Mouse (Mus musculus): ENCODE measurements around the gene Dnajc19.
A peak's percentile ranks its signal among the peaks of the same experiment; 100 is the strongest.
"Not testable (repeated sequence)": the region's sequence is repeated elsewhere in the genome, so short reads cannot be mapped to it uniquely, and the experiment has no call there.

Gene Dnajc19

GRCm38 (mm10) chr3:34080900-34081662, at the start of gene Dnajc19:
TSS of gene Dnajc19 (minus strand) at chr3:34081321.
- DNase-seq: peak; percentile 93

- no peak for DNase-seq
Measured at GRCm38 (mm10) chr3:34129957-34130356, 48.8 kb upstream of the Dnajc19 start.

GRCm38 (mm10) chr3:34121311-34121710, 40.2 kb upstream of the Dnajc19 start:
- DNase-seq: no peak

DNA sequence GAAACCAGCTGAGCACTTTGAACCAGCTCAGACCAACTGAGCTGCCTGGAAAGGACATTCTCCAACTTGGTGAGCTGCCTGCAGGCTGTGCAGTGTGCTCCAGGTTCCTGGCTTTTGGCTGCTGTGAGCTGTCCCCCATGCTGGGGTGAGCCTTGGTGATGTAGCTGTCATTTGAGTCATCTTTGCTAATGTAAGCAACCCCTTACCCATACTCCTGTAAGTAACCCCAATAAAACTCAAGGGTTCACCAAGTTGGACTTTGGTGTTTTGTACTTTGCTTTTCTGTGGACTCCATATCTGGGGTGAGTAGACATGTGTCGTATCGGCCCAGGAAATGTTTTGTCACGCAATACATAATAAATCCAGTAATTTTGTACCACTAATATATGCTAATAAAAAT, 39.7 kb upstream of the Dnajc19 start:
- no peak for DNase-seq

- no peak for DNase-seq
Measured at GRCm38 (mm10) chr3:34119869-34120268, 38.7 kb upstream of the Dnajc19 start.

GRCm38 (mm10) chr3:34115806-34116205, 34.7 kb upstream of the Dnajc19 start:
- DNase-seq: no peak

DNA sequence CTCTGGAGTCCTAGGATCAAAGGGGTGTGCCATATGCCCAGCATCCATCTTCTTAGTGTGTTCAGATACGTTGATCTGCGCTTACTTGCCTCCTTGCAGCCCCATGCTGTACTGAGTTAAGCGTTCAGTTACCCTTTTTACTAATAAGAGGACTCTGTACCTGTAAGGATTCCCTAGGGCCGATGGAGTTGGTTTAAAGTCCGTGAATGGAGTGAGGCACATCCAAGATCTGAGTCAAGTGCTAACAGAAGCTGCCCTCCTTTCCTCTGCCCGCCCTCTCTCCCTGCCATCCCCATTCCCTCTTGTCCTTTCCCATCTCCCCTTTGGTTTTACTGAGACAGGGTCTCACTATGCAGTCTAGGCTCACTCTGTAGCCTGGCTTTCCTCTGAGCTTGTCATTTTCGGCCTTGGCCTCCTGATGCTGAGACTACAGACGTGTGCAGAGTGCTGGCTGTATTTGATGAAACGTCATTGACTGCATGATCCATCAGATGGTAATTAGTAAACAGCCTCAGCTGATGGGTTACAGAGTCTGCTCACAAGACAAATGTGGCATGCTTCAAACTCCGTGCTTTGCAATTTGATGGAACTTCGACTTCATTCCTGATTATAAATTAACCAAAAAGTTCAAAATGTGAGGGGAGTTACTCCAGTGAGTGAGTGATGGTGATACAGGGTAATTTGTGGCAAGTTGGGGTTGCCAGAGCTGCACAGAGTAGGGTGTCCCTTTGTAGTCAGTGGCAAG, 31.0 kb upstream of the Dnajc19 start:
- no peak for DNase-seq

DNA sequence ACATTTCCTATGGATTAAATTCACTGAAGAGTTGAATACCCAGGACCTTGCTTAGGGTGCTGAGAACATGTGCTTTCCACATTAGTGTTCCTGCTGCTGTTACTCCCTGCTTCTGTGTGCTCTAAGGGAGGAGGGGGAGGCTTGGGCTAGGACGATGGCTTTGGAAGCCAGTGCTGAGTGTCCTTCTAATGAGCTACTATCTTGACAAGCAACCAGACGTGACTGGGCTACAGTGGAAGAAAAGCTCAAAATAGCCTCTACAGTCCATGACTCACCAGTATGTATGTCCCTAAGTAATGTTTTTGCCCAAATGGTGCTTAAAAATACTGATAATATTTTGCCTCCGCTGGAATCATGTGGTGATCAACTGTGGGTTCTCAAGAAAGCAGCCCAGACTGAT, 26.5 kb upstream of the Dnajc19 start:
- no peak for DNase-seq

- no peak for DNase-seq
Measured at GRCm38 (mm10) chr3:34106421-34106820, 25.3 kb upstream of the Dnajc19 start.

DNA sequence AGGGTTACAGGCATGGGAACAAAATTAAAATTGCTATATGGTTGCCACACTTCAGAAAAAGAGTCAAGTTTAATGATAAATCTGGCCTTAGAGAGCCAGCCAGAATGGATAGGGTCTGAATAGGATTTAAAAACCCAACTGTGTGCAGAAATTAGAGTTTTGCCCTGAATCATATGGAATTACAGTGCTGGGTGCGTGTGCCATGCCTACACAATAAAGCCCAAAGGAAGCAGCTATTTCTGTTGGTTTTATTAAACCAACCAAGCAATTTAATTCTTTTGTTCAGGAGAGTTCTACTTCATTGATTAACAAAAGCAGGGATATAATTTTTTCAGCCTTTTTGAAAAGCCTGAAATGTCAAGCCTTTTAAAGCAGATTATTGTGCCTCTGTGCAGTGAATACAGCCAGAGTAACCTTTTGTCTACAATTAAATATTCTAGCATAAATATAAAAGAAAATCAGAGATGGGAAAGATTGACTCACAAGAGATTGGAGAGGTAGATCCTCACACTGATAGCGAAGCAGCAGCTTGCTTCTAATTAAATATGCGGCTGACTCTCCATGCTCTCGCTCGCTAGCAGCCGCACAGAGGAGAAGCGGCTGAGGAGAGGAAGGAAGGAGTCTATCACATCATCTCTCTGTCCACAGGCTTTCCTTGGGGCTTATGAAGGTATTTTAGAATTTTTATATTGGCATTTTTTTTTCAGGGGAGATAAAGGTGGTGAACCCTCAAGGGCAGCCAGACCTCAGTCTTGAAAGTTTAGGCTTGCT, 23.0 kb upstream of the Dnajc19 start:
- DNase-seq: no peak

- no peak for DNase-seq
Measured at GRCm38 (mm10) chr3:34102891-34103290, 21.8 kb upstream of the Dnajc19 start.

- no peak for DNase-seq
Measured at GRCm38 (mm10) chr3:34083655-34084054, 2.5 kb upstream of the Dnajc19 start.

GRCm38 (mm10) chr3:34081929-34082328, 808 bp upstream of the Dnajc19 start:
- DNase-seq: no peak

DNA sequence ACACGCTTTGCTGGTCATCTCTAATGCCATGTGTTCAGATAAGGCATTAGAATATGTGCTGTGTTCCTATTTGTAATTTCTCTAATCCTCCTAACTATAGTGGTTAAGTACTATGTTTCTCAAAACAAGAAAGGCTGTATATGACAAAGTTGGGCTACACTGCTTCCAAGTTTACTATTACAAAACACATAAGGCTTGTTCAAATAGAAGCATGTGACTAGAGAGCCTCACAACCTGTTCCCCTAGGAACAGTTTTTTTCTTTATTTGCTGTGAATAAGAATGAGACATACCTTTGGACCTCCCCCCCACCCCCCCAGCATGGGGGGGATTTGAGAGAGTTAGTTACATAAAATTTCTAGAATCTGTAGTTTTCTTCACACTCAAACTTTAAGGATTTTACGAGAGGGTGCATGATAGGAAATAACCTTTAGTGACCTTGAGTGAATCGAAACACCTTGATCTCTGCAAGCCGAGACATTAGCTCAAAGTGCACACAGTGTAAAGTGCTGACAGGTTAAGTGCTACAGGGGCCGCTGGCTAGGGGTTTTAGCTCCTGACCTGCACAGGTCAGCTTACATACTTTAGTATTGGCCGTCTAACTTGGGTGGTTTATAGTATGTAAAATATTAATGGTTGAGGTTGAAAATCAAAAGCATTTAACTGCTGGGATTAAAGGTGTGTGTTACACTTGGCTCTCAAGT, 4.9 kb downstream of the Dnajc19 start:
- no peak for DNase-seq

- no peak for DNase-seq
Measured at GRCm38 (mm10) chr3:34072726-34073125, 8.4 kb downstream of the Dnajc19 start.

DNA sequence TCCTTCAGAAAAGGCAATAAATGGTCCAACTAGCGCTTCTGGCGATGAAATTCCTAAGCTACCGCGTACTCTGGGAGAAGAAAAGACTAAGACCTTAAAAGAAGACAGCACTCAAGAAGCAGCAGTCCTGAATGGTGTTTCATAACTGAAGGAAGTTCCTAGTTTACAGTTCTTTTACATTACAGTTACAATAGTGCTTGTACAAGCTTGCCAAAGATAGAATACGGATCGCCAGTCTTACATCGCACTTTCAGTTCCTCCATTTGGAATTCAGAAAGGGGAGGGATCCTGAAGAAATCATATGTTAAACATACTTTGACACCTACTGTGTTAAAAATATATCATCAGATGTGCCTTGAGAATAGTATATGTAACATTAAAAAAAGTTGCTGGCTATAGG, 12.2 kb downstream of the Dnajc19 start:
- DNase-seq: not testable (repeated sequence)

- DNase-seq: no peak
Measured at GRCm38 (mm10) chr3:34062352-34062751, 18.8 kb downstream of the Dnajc19 start.

GRCm38 (mm10) chr3:34041990-34042389, 39.1 kb downstream of the Dnajc19 start:
- DNase-seq: no peak

- no peak for DNase-seq
Measured at GRCm38 (mm10) chr3:34035706-34036105, 45.4 kb downstream of the Dnajc19 start.

- no peak for DNase-seq
Measured at GRCm38 (mm10) chr3:34034803-34035202, 46.3 kb downstream of the Dnajc19 start.

DNA sequence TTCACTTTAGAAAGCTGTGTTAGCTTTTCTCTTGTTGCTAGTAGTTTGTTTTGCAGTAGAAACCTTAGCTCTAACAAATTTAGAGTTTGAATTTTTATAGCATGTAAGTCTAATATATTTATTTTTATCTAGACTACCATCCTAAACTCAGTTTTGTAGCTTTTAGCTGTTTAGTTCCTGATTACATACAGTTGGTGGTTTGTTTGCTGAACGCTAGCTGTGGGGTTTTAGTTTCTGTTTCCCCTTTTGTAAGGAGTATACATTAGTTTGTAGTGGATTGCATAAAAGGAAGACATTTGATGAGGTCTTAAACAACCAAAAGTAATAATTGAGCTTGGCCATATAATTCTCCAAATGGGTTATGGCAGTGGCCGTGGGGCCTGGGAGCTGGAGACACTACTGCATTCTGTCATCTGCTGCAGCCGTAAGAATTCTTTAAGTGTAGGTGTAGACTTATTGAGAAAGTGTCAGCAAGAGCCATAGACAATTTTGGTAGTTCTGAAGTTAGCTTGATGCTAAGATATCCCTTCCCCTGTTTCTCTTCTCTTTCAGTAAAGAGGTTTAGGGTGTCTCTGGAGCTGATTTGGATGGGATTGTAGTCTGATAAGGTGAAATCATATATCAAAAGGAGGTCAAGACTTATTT, 47.3 kb downstream of the Dnajc19 start:
- DNase-seq: no peak

DNA sequence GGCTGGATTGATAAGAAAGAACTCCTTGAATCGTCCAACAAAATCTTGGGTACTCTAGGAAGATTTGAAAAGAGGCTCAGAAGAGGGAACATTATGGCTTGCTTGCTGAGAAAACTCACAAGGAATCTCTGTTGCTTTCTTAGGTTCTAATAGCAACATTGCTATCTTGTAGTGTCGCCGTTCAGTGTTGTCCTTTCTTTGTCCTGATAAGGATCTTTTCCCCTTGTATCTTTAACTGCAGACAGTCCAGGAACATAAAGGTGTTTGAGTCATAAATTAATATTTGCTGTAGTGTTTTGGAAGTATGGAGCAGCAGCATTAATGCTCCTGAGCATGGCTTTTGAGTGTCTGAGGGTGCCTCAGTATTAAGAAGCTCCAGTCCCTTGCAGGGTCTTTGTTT, 50.5 kb downstream of the Dnajc19 start:
- DNase-seq: no peak

Measured in thymus, postnatal 4 days (tissue).